Mouse (Mus musculus) thymus, adult 2 months (tissue): ENCODE measurements around the gene 4930539E08Rik.

Experiments
- CTCF ChIP-seq: fragments of 200-500 bp; IDR thresholded peaks from 2 replicates; pipeline ENCODE4 v1.5.1; 2012; ENCODE audit warnings: mild to moderate bottlenecking, control low read depth, low read length, moderate library complexity, borderline replicate concordance; ENCODE audit not compliant: control insufficient read depth, poor library complexity, insufficient read depth; ENCODE audit errors: extremely low read depth
- POLR2A ChIP-seq: fragments of 200-500 bp; IDR thresholded peaks from 2 replicates; pipeline ENCODE4 v1.6.1; 2012; ENCODE audit warnings: mild to moderate bottlenecking, low read length, control low read depth, moderate library complexity; ENCODE audit not compliant: control insufficient read depth, poor library complexity, insufficient read depth; ENCODE audit errors: extremely low read depth

GRCm38 (mm10) chr17:28936622-28937345 lies 21.7 kb upstream of the 4930539E08Rik start:
- TF ChIP-seq POLR2A (no peak), CTCF (peak; percentile 90)
